Mouse (Mus musculus) cerebellum, postnatal 10 days (tissue): ENCODE measurements around the gene Sdk1.

Source experiments
- DNase-seq, 2 experiments: peaks; one replicate each; pipeline ENCODE4 v3.0.0; 2021; ENCODE audit warnings: mixed read lengths in 2 of 2

Gene Sdk1

GRCm38 (mm10) chr5:142022877-142023580 lies 781.7 kb downstream of the Sdk1 start:
- DNase-seq: peak; percentile 17 to 29

- peak in 1 of 2 experiments; percentile 31 for DNase-seq
Measured at GRCm38 (mm10) chr5:142024448-142024847, 783.2 kb downstream of the Sdk1 start.

- no peak for DNase-seq
Measured at GRCm38 (mm10) chr5:142036536-142036935, 795.2 kb downstream of the Sdk1 start.

GRCm38 (mm10) chr5:142039236-142039635 lies 797.9 kb downstream of the Sdk1 start:
- DNase-seq: no peak

GRCm38 (mm10) chr5:142039891-142040530 lies 798.7 kb downstream of the Sdk1 start:
- DNase-seq: peak; percentile 30 to 35

- peak; percentile 28 to 40 for DNase-seq
Measured at GRCm38 (mm10) chr5:142041226-142041802, 800.0 kb downstream of the Sdk1 start.

- no peak for DNase-seq
Measured at GRCm38 (mm10) chr5:142061781-142062180, 820.5 kb downstream of the Sdk1 start.

- DNase-seq: peak; percentile 45 to 58
Measured at GRCm38 (mm10) chr5:142071322-142071721, 830.0 kb downstream of the Sdk1 start.

- DNase-seq: no peak
Measured at GRCm38 (mm10) chr5:142073901-142074300, 832.6 kb downstream of the Sdk1 start.

- peak; percentile 79 to 84 for DNase-seq
Measured at GRCm38 (mm10) chr5:142074561-142075500, 833.5 kb downstream of the Sdk1 start.

- DNase-seq: no peak
Measured at GRCm38 (mm10) chr5:142080661-142081060, 839.4 kb downstream of the Sdk1 start.

- peak; percentile 59 to 74 for DNase-seq
Measured at GRCm38 (mm10) chr5:142081076-142081475, 839.8 kb downstream of the Sdk1 start.

- DNase-seq: peak; percentile 87 to 92
Measured at GRCm38 (mm10) chr5:142096377-142096841, 855.1 kb downstream of the Sdk1 start.

GRCm38 (mm10) chr5:142100176-142100575 lies 858.9 kb downstream of the Sdk1 start:
- DNase-seq: peak; percentile 62 to 70

- no peak for DNase-seq
Measured at GRCm38 (mm10) chr5:142107434-142107833, 866.1 kb downstream of the Sdk1 start.

- DNase-seq: peak in 1 of 2 experiments; percentile 32
Measured at GRCm38 (mm10) chr5:142111989-142112388, 870.7 kb downstream of the Sdk1 start.

- DNase-seq: peak; percentile 31 to 51
Measured at GRCm38 (mm10) chr5:142113210-142114175, 872.2 kb downstream of the Sdk1 start.

- no peak for DNase-seq
Measured at GRCm38 (mm10) chr5:142127779-142128178, 886.5 kb downstream of the Sdk1 start.

- DNase-seq: no peak
Measured at GRCm38 (mm10) chr5:142128181-142128611, 886.9 kb downstream of the Sdk1 start.

GRCm38 (mm10) chr5:142130004-142130403 lies 888.7 kb downstream of the Sdk1 start:
- no peak for DNase-seq

GRCm38 (mm10) chr5:142139978-142140377 lies 898.7 kb downstream of the Sdk1 start:
- DNase-seq: peak; percentile 98
